Mouse (Mus musculus) MEL (cell line): ENCODE data around the gene Fam13a. TPM values are rescaled to one million over a fixed set of nuclear protein-coding genes. Genes with fewer than 3 reads are reported as not detected.

Experiments used
- DNase-seq: peaks from one replicate; pipeline ENCODE4 v3.0.0; 2011; ENCODE audit warnings: low read depth, low spot score
- H3K27ac ChIP-seq: 2 replicates; pipeline ENCODE4 v1.5.1; 2012; ENCODE audit warnings: low read depth, mild to moderate bottlenecking, control low read depth, low read length, moderate library complexity; ENCODE audit not compliant: control insufficient read depth
- H3K27me3 ChIP-seq, 2 experiments: fragments of 150-350 bp in 1 of 2; sonication (generic) in 1 of 2; 2 replicates each; pipeline ENCODE4 v1.6.1; 2012; ENCODE audit warnings: low read length in 2 of 2, mild to moderate bottlenecking in 2 of 2, improper control_type of control experiment in 1 of 2, moderate library complexity in 1 of 2; ENCODE audit not compliant: insufficient read depth in 2 of 2, control insufficient read depth in 1 of 2
- H3K36me3 ChIP-seq, 2 experiments: 2 replicates each; pipeline ENCODE4 v1.6.1; 2012 to 2014; ENCODE audit warnings: low read length in 2 of 2, improper control_type of control experiment in 1 of 2, inconsistent platforms in 1 of 2, mild to moderate bottlenecking in 1 of 2; ENCODE audit not compliant: insufficient read depth in 2 of 2, control insufficient read depth in 1 of 2
- H3K4me1 ChIP-seq, 2 experiments: fragments of 150-350 bp in 1 of 2; sonication (generic) in 1 of 2; 2 replicates each; pipeline ENCODE4 v1.6.1; 2012; ENCODE audit warnings: low read length in 2 of 2, improper control_type of control experiment in 1 of 2, mild to moderate bottlenecking in 1 of 2; ENCODE audit not compliant: insufficient read depth in 2 of 2, control insufficient read depth in 1 of 2
- H3K4me3 ChIP-seq, 2 experiments: fragments of 150-350 bp in 1 of 2; sonication (generic) in 1 of 2; 2 replicates each; pipeline ENCODE4 v1.5.1; 2012; ENCODE audit warnings: low read depth in 2 of 2, low read length in 2 of 2, mild to moderate bottlenecking in 2 of 2, moderate library complexity in 2 of 2, control low read depth in 1 of 2, improper control_type of control experiment in 1 of 2; ENCODE audit not compliant: control insufficient read depth in 1 of 2, insufficient read depth in 1 of 2
- H3K79me2 ChIP-seq: 2 replicates; pipeline ENCODE4 v1.6.1; 2012; ENCODE audit warnings: mild to moderate bottlenecking, low read length, moderate library complexity; ENCODE audit not compliant: control insufficient read depth, poor library complexity, insufficient read depth
- H3K9ac ChIP-seq: 2 replicates; pipeline ENCODE4 v1.6.1; 2012; ENCODE audit warnings: low read depth, mild to moderate bottlenecking, control low read depth, low read length, moderate library complexity; ENCODE audit not compliant: control insufficient read depth, poor library complexity, severe bottlenecking
- H3K9me3 ChIP-seq: fragments of 150-350 bp; sonication (generic); replicated peaks from 2 replicates; pipeline ENCODE4 v1.6.1; 2012; ENCODE audit warnings: mild to moderate bottlenecking, low read length, improper control_type of control experiment, moderate library complexity; ENCODE audit not compliant: insufficient read depth
- BHLHE40 ChIP-seq: IDR thresholded peaks from 2 replicates; pipeline ENCODE4 v1.6.1; 2012; ENCODE audit warnings: low read depth, mild to moderate bottlenecking, inconsistent platforms, low read length, improper control_type of control experiment, borderline replicate concordance
- CHD1 ChIP-seq: IDR thresholded peaks from 2 replicates; pipeline ENCODE4 v1.6.1; 2012; ENCODE audit warnings: low read depth, mild to moderate bottlenecking, inconsistent platforms, low read length, improper control_type of control experiment
- CTCF ChIP-seq, 3 experiments: IDR thresholded peaks in 2 of 3; conservative IDR thresholded peaks in 1 of 3; 2 replicates each; pipeline ENCODE4 v1.5.1; 2011 to 2012; ENCODE audit warnings: low read length in 3 of 3, low read depth in 2 of 3, mild to moderate bottlenecking in 2 of 3, improper control_type of control experiment in 1 of 3, inconsistent platforms in 1 of 3, mixed read lengths in 1 of 3, moderate library complexity in 1 of 3; ENCODE audit not compliant: control insufficient read depth in 1 of 3, insufficient read depth in 1 of 3, poor library complexity in 1 of 3, severe bottlenecking in 1 of 3
- E2F4 ChIP-seq: IDR thresholded peaks from 2 replicates; pipeline ENCODE4 v1.6.1; 2011; ENCODE audit warnings: low read depth, low read length, improper control_type of control experiment, borderline replicate concordance
- ELF1 ChIP-seq: IDR thresholded peaks from 2 replicates; pipeline ENCODE4 v1.6.1; 2014; ENCODE audit warnings: low read depth, mild to moderate bottlenecking, inconsistent platforms, low read length, improper control_type of control experiment, moderate library complexity
- ETS1 ChIP-seq: IDR thresholded peaks from 2 replicates; pipeline ENCODE4 v1.6.1; 2012; ENCODE audit warnings: low read depth, mild to moderate bottlenecking, inconsistent platforms, low read length, improper control_type of control experiment, moderate library complexity
- GABPA ChIP-seq: IDR thresholded peaks from 2 replicates; pipeline ENCODE4 v1.6.1; 2012; ENCODE audit warnings: low read depth, mild to moderate bottlenecking, inconsistent platforms, low read length, improper control_type of control experiment, moderate library complexity
- GATA1 ChIP-seq: IDR thresholded peaks from 2 replicates; pipeline ENCODE4 v1.6.1; 2011; ENCODE audit warnings: low read depth, low read length, improper control_type of control experiment
- HCFC1 ChIP-seq: IDR thresholded peaks from 2 replicates; pipeline ENCODE4 v1.6.1; 2012; ENCODE audit warnings: low read depth, mild to moderate bottlenecking, inconsistent platforms, low read length, improper control_type of control experiment, moderate library complexity
- JUND ChIP-seq: IDR thresholded peaks from 2 replicates; pipeline ENCODE4 v1.6.1; 2011; ENCODE audit warnings: low read depth, mild to moderate bottlenecking, improper control_type of control experiment, low read length
- MAZ ChIP-seq: IDR thresholded peaks from 2 replicates; pipeline ENCODE4 v1.6.1; 2012; ENCODE audit warnings: low read depth, mild to moderate bottlenecking, inconsistent platforms, low read length, improper control_type of control experiment
- MEF2A ChIP-seq: IDR thresholded peaks from 2 replicates; pipeline ENCODE4 v1.6.1; 2014; ENCODE audit warnings: low read depth, mild to moderate bottlenecking, inconsistent platforms, low read length, improper control_type of control experiment; ENCODE audit not compliant: poor library complexity, insufficient replicate concordance, severe bottlenecking; ENCODE audit errors: extremely low read depth
- MXI1 ChIP-seq: IDR thresholded peaks from 2 replicates; pipeline ENCODE4 v1.6.1; 2011; ENCODE audit warnings: mild to moderate bottlenecking, low read depth, low read length, improper control_type of control experiment
- MYB ChIP-seq: IDR thresholded peaks from 2 replicates; pipeline ENCODE4 v1.6.1; 2011; ENCODE audit warnings: mild to moderate bottlenecking, low read depth, low read length, improper control_type of control experiment
- MYC ChIP-seq: IDR thresholded peaks from 2 replicates; pipeline ENCODE4 v1.6.1; 2011; ENCODE audit warnings: low read depth, mild to moderate bottlenecking, low read length, improper control_type of control experiment, moderate library complexity
- NELFE ChIP-seq: IDR thresholded peaks from 2 replicates; pipeline ENCODE4 v1.6.1; 2011; ENCODE audit warnings: low read depth, low read length, improper control_type of control experiment
- NRF1 ChIP-seq: IDR thresholded peaks from 2 replicates; pipeline ENCODE4 v1.6.1; 2014; ENCODE audit warnings: low read depth, mild to moderate bottlenecking, inconsistent platforms, low read length, improper control_type of control experiment, moderate library complexity; ENCODE audit not compliant: poor library complexity, insufficient read depth, severe bottlenecking
- POLR2A ChIP-seq, 2 experiments: IDR thresholded peaks; 2 replicates each; pipeline ENCODE4 v1.6.1; 2011 to 2012; ENCODE audit warnings: low read length in 2 of 2, mild to moderate bottlenecking in 2 of 2, control low read depth in 1 of 2, improper control_type of control experiment in 1 of 2, low read depth in 1 of 2, moderate library complexity in 1 of 2; ENCODE audit not compliant: control insufficient read depth in 1 of 2, insufficient read depth in 1 of 2, poor library complexity in 1 of 2
- POLR2AphosphoS2 ChIP-seq: IDR thresholded peaks from 2 replicates; pipeline ENCODE4 v1.6.1; 2011; ENCODE audit warnings: low read length, improper control_type of control experiment
- POLR2AphosphoS5 ChIP-seq: IDR thresholded peaks from 2 replicates; pipeline ENCODE4 v1.6.1; 2012; ENCODE audit warnings: low read depth, borderline replicate concordance, mild to moderate bottlenecking, inconsistent platforms, low read length, moderate library complexity, mixed read lengths
- TAL1 ChIP-seq: IDR thresholded peaks from 2 replicates; pipeline ENCODE4 v1.6.1; 2012; ENCODE audit warnings: mild to moderate bottlenecking, inconsistent platforms, low read length, moderate library complexity, mixed read lengths
- USF1 ChIP-seq: IDR thresholded peaks from 2 replicates; pipeline ENCODE4 v1.6.1; 2014; ENCODE audit warnings: low read depth, mild to moderate bottlenecking, inconsistent platforms, low read length, improper control_type of control experiment, moderate library complexity
- USF2 ChIP-seq, 2 experiments: IDR thresholded peaks; 2 replicates each; pipeline ENCODE4 v1.6.1; 2011 to 2012; ENCODE audit warnings: improper control_type of control experiment in 2 of 2, low read length in 2 of 2, borderline replicate concordance in 1 of 2, inconsistent platforms in 1 of 2, low read depth in 1 of 2, mild to moderate bottlenecking in 1 of 2; ENCODE audit not compliant: insufficient read depth in 1 of 2
- ZKSCAN1 ChIP-seq: IDR thresholded peaks from 2 replicates; pipeline ENCODE4 v1.6.1; 2012; ENCODE audit warnings: low read depth, mild to moderate bottlenecking, inconsistent platforms, low read length, improper control_type of control experiment, moderate library complexity
- ZMIZ1 ChIP-seq: IDR thresholded peaks from 2 replicates; pipeline ENCODE4 v1.6.1; 2012; ENCODE audit warnings: low read depth, mild to moderate bottlenecking, inconsistent platforms, low read length, improper control_type of control experiment, moderate library complexity
- polyA plus RNA-seq, 2 experiments: library from polyadenylated mRNA; stranded (reverse) in 1 of 2; unstranded in 1 of 2; fragments of >175 nt in 1 of 2; fragments of >200 nt in 1 of 2; gene quantifications; 2 replicates each; pipeline versions ENCODE4 v1.2.1 to v1.2.4; 2012; ENCODE audit warnings: low replicate concordance in 2 of 2, low read depth in 1 of 2; ENCODE audit not compliant: insufficient read length in 2 of 2, insufficient read depth in 1 of 2, missing spikeins in 1 of 2
- total RNA-seq: library from RNA; depleted of rRNA; stranded (reverse); fragments of 300-350 nt; gene quantifications from 2 replicates; pipeline ENCODE4 v1.2.3, GENCODE M21; 2012

Gene Fam13a
- total and polyA plus RNA-seq, 3 experiments: not detected

DNA sequence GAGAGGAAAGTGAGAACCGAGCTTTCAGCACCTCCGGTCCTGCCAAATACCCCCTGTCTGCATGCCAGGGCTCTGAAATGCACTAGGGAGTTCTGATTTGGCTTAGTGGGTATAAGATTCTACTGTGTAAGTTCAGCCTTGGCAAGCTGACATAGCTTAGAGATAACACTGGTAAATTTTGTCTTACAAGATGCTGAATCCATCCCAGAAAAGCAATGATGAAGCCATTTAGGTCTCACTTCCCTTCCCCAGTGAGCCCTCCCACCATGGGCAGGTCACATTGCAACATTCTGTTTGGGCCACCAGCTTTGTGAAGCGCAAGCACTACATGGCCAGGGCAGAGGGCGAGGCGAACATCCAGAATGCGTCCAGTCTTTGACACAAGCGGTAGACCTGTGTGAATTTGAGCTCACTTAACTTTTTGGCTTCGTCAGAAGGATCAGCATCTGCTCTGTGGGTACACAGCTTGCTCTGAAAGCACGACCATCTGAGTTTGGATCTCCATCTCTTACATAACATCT, 94.4 kb downstream of the Fam13a start:
- H3K79me2 ChIP-seq: no peaks in the 10 kb centered on the region
- DNase-seq: no peak
- H3K36me3 ChIP-seq: no peaks in the 10 kb centered on the region
- H3K4me1 ChIP-seq: no peaks in the 10 kb centered on the region
- H3K9me3 ChIP-seq: no peaks in the 10 kb centered on the region
- TF ChIP-seq MEF2A (no peak), E2F4 (no peak), POLR2AphosphoS5 (no peak), MXI1 (no peak), MYC (no peak), NELFE (no peak), POLR2AphosphoS2 (no peak), GABPA (no peak), BHLHE40 (no peak), JUND (no peak), CTCF (IDR thresholded peaks at IDR 0.05 in 2 of 3, conservative IDR thresholded peaks at IDR 0.05 in 1 of 3; ENCODE audit: control insufficient read depth in 1 of 3, insufficient read depth in 1 of 3, low read depth in 2 of 3, low read length in 3 of 3, poor library complexity in 1 of 3, severe bottlenecking in 1 of 3) (no peak), ZKSCAN1 (no peak), ELF1 (no peak), TAL1 (no peak), MYB (no peak), USF1 (no peak), GATA1 (no peak), POLR2A (IDR thresholded peaks at IDR 0.05; ENCODE audit: control insufficient read depth in 1 of 2, insufficient read depth in 1 of 2, low read depth in 1 of 2, low read length in 2 of 2, poor library complexity in 1 of 2) (no peak), ETS1 (no peak), ZMIZ1 (no peak)
- no peak overlapping the region for H3K9ac ChIP-seq
- H3K27me3 ChIP-seq: no peaks in the 10 kb centered on the region; a peak in 1 of 4 replicates
- no peak overlapping the region for H3K4me3 ChIP-seq
- no peak overlapping the region for H3K27ac ChIP-seq

DNA sequence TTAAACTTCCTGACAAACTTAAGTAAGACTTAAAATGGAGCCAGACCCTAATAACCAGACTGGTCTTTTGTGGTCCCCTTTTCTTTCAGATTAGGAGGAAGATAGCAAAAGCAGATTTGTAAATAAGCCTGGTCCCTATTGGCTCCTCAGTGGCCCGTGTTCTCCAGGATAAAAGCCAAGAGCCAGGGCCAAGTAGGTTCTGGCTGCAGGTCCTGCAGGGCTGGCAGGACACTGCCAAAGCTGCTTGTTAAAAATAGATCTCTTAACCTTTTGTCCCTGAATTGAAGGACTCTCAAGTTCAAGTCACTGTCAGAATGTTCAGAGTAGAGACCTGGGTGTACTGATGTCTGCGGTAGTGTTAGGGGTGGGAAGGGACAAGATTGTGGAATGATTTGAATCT, 96.5 kb downstream of the Fam13a start:
- Histone ChIP-seq H3K9me3 (no peaks in the 10 kb centered on the region), H3K4me3 (no peak overlapping the region)

More for the DNA sequence above, 96.5 kb downstream of the Fam13a start:
- Histone ChIP-seq H3K27ac (no peak overlapping the region), H3K79me2 (no peaks in the 10 kb centered on the region), H3K27me3 (no peaks in the 10 kb centered on the region; a peak in 1 of 4 replicates), H3K9ac (no peak overlapping the region), H3K4me1 (no peaks in the 10 kb centered on the region), H3K36me3 (no peaks in the 10 kb centered on the region)
- DNase-seq: no peak
- TF ChIP-seq HCFC1 (no peak), NRF1 (no peak), MAZ (no peak), GATA1 (no peak), JUND (no peak), USF2 (IDR thresholded peaks at IDR 0.05; ENCODE audit: borderline replicate concordance in 1 of 2, insufficient read depth in 1 of 2, low read depth in 1 of 2, low read length in 2 of 2) (no peak), CHD1 (no peak), CTCF (IDR thresholded peaks at IDR 0.05 in 2 of 3, conservative IDR thresholded peaks at IDR 0.05 in 1 of 3; ENCODE audit: control insufficient read depth in 1 of 3, insufficient read depth in 1 of 3, low read depth in 2 of 3, low read length in 3 of 3, poor library complexity in 1 of 3, severe bottlenecking in 1 of 3) (no peak), GABPA (no peak), MEF2A (no peak), POLR2AphosphoS5 (no peak), ZMIZ1 (no peak)
